ENCODE assay signal across 8 mouse cellular contexts in genomic region chr11:109584843-109585713, GRCm38 (mm10). TPM values are rescaled to one million over a fixed set of nuclear protein-coding genes. Genes with fewer than 3 reads are reported as not detected.
DNase-seq lines count a peak whose midpoint lies in the region; ATAC-seq and TF ChIP-seq lines count a peak whose summit lies in the region.

No protein-coding gene starts in this region.

- H3K4me3 ChIP-seq in MEL (ENCODE audit: control insufficient read depth in 1 of 2, insufficient read depth in 1 of 2, low read depth in 2 of 2, low read length in 2 of 2), result 0 out of 4 replicates have a peak overlapping the region, but pooled peaks of 1 of the 2 experiments have one; percentile 21
- H3K4me3 ChIP-seq in forebrain, embryonic 13.5 days, result no peak overlapping the region

- no peak overlapping the region for H3K27ac ChIP-seq in MEL (ENCODE audit: control insufficient read depth, low read depth, low read length)
- no peak overlapping the region for H3K27ac ChIP-seq in forebrain, embryonic 13.5 days

- peak overlapping the region; percentile 29; the same call in 1 of the 2 replicates for H3K9ac ChIP-seq in MEL (ENCODE audit: control insufficient read depth, low read depth, low read length, poor library complexity, severe bottlenecking)
- H3K9ac ChIP-seq in forebrain, embryonic 13.5 days, result no peak overlapping the region

- TF ChIP-seq EP300 in MEL (IDR thresholded peaks at IDR 0.05; ENCODE audit: low read depth in 1 of 2, low read length in 2 of 2), result peak in 1 of 2 experiments; percentile 31; a peak in 2 of 4 replicates

- H3K27me3 ChIP-seq in MEL (ENCODE audit: control insufficient read depth in 1 of 2, insufficient read depth in 2 of 2, low read length in 2 of 2), result no peaks in the 10 kb centered on the region
- no peaks in the 10 kb centered on the region for H3K27me3 ChIP-seq in forebrain, embryonic 13.5 days

- peak; percentile 89 to 99 (median 98) for TF ChIP-seq CTCF in MEL (IDR thresholded peaks at IDR 0.05 in 2 of 3, conservative IDR thresholded peaks at IDR 0.05 in 1 of 3; ENCODE audit: control insufficient read depth in 1 of 3, insufficient read depth in 1 of 3, low read depth in 2 of 3, low read length in 3 of 3, poor library complexity in 1 of 3, severe bottlenecking in 1 of 3)

- H3K79me2 ChIP-seq in MEL (ENCODE audit: control insufficient read depth, insufficient read depth, low read length, poor library complexity), result no peaks in the 10 kb centered on the region

- peak; percentile 93 for DNase-seq in MEL (ENCODE audit: low read depth, low spot score)
- DNase-seq in c-Kit-positive CD71-positive TER-119-negative erythroid progenitor cells, embryonic 14.5 days (ENCODE audit: low read depth), result peak; percentile 84
- DNase-seq in heart, postnatal 4 days, result peak; percentile 82
- peak; percentile 76 to 79 for DNase-seq in layer of hippocampus, postnatal 14 days (ENCODE audit: low spot score in 2 of 2)
- peak; percentile 84 for DNase-seq in lung, postnatal 14 days
- peak; percentile 46 for DNase-seq in ovary, postnatal 36 days (ENCODE audit: low spot score)
- peak; percentile 56 to 81 for DNase-seq in thymus, postnatal 10 days (ENCODE audit: low spot score in 2 of 2)

- peak; percentile 81 for ATAC-seq in forebrain, embryonic 13.5 days

- WGBS in forebrain, embryonic 13.5 days, result 45% methylated on average over 11 of the region's 11 CpGs

- no peak; the same call in none of the 2 replicates for TF ChIP-seq RAD21 in MEL (IDR thresholded peaks at IDR 0.05; ENCODE audit: low read depth, low read length)

- peaks cover 27 to 32% of the 10 kb centered on the region in 2 experiments for H3K4me1 ChIP-seq in MEL (ENCODE audit: control insufficient read depth in 1 of 2, insufficient read depth in 2 of 2, low read length in 2 of 2)
- no peaks in the 10 kb centered on the region for H3K4me1 ChIP-seq in forebrain, embryonic 13.5 days

- TF ChIP-seq POLR2A in MEL (IDR thresholded peaks at IDR 0.05; ENCODE audit: control insufficient read depth in 1 of 2, insufficient read depth in 1 of 2, low read depth in 1 of 2, low read length in 2 of 2, poor library complexity in 1 of 2), result no peak

- H3K9me3 ChIP-seq in MEL (replicated peaks; ENCODE audit: insufficient read depth, low read length), result no peaks in the 10 kb centered on the region
- H3K9me3 ChIP-seq in forebrain, embryonic 13.5 days (replicated peaks), result no peaks in the 10 kb centered on the region

- peaks cover 0 to 24% of the 10 kb centered on the region in 2 experiments; a peak in 2 of 4 replicates for H3K36me3 ChIP-seq in MEL (ENCODE audit: control insufficient read depth in 1 of 2, insufficient read depth in 2 of 2, low read length in 2 of 2)
- no peaks in the 10 kb centered on the region for H3K36me3 ChIP-seq in forebrain, embryonic 13.5 days (ENCODE audit: poor library complexity, severe bottlenecking)

- no peak overlapping the region for H3K4me2 ChIP-seq in forebrain, embryonic 13.5 days

TF ChIP-seq in MEL, 35 proteins besides CTCF, POLR2A, EP300 and RAD21:
- TF ChIP-seq SMC3 (IDR thresholded peaks at IDR 0.05; ENCODE audit: low read depth, low read length), result peak; percentile 99
- no peak for TF ChIP-seq MAFK (IDR thresholded peaks at IDR 0.05; ENCODE audit: borderline replicate concordance, low read depth, low read length)
- TF ChIP-seq MAZ (IDR thresholded peaks at IDR 0.05; ENCODE audit: low read depth, low read length), result peak; percentile 58; the same call in 1 of the 2 replicates
- TF ChIP-seq ETS1 (IDR thresholded peaks at IDR 0.05; ENCODE audit: low read depth, low read length), result peak; percentile 38; the same call in 1 of the 2 replicates
- TF ChIP-seq MXI1 (IDR thresholded peaks at IDR 0.05; ENCODE audit: low read depth, low read length), result peak; percentile 66; the same call in 1 of the 2 replicates
- peak; percentile 98 for TF ChIP-seq ZC3H11A (IDR thresholded peaks at IDR 0.05; ENCODE audit: low read depth, low read length)
- TF ChIP-seq ELF1 (IDR thresholded peaks at IDR 0.05; ENCODE audit: low read depth, low read length), result peak; percentile 6; the same call in 1 of the 2 replicates
- peak; percentile 87 for TF ChIP-seq SIN3A (IDR thresholded peaks at IDR 0.05; ENCODE audit: low read length)
- 0 out of 2 replicates have a peak, but pooled peaks have one; percentile 50 for TF ChIP-seq JUND (IDR thresholded peaks at IDR 0.05; ENCODE audit: low read depth, low read length)
- TF ChIP-seq MEF2A (IDR thresholded peaks at IDR 0.05; ENCODE audit: extremely low read depth, insufficient replicate concordance, low read depth, low read length, poor library complexity, severe bottlenecking), result no peak
- peak; percentile 88 for TF ChIP-seq MYC (IDR thresholded peaks at IDR 0.05; ENCODE audit: low read depth, low read length)
- TF ChIP-seq UBTF (IDR thresholded peaks at IDR 0.05; ENCODE audit: borderline replicate concordance, insufficient read depth, low read depth, low read length), result no peak
- TF ChIP-seq MAX (IDR thresholded peaks at IDR 0.05; ENCODE audit: low read length), result peak; percentile 88

RNA-seq across cellular contexts. Expression of gene Wipi1, which starts 26.7 kb away (rescaled TPM):
- total RNA-seq in MEL (2012; rRNA removed), result 2.5 and 2.6 TPM in 2 replicates
- polyA plus RNA-seq in MEL (2012; ENCODE audit: insufficient read depth in 1 of 2, insufficient read length in 2 of 2, low read depth in 1 of 2, low replicate concordance in 2 of 2, missing spikeins in 1 of 2), result 1 to 10 TPM in 1 of 2 experiments, not detected in 1; 8.2 TPM
- polyA plus RNA-seq in forebrain, embryonic 13.5 days (2015; fragmentation: Nextera tagmentation; extraction: Ambion mirVana), result 8.8 and 10.7 TPM in 2 replicates
- total RNA-seq in heart, postnatal 4 days (2021), result 10 to 100 TPM; 85.0 to 86.1 TPM
- 10 to 100 TPM; 23.1 to 25.6 TPM for total RNA-seq in layer of hippocampus, postnatal 14 days (2021)
